Mouse (Mus musculus): Measurements from ENCODE around the gene Znhit2. TPM values are rescaled to one million over a fixed set of nuclear protein-coding genes. Genes with fewer than 3 reads are reported as not detected.

The Znhit2 gene
- total and polyA plus RNA-seq, 3 experiments, result 27.0 to 37.3 TPM; not detected in 1

DNA sequence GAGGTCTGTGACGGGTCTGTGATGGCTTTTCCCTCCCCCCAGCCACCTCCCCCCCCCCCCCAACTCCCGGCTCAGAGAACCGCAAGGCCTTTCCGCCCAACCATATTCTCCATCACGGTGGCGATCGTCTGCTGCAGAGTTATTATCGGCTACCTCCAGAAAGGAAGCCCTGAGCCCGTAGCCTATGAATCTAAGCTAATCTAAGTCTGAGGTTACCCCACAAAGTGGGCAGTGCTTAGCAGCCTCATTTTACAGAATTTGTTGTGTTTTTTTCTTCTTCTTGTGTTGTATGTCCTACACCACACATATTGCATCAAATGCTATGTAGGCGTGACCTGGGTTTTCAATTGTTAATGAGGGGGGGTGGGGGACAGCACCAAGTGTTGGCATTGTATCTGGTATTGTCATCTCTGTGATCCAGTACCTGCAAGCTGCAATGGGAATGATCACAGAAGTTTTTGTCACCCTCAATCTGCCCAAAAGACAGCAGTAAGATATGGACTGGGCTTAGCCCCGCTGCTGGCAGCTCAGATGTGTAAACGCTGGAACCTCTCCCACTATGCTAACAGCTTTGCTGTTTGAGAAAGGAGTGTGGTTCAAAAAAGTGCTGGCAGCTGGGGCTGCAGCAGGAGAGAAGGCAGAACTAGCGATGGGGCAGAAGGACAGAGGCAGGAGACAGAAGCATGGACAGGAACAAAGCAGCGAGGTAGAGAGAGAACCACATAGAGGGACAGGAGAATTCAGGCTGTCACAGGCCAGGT is 30.3 kb upstream of the Znhit2 start:
- DNase-seq (ENCODE audit: low read depth, low spot score), result peak; percentile 40
- H3K9me3 ChIP-seq (replicated peaks; ENCODE audit: insufficient read depth, low read length), result no peaks in the 10 kb centered on the region
- no peak overlapping the region for H3K27ac ChIP-seq (ENCODE audit: control insufficient read depth, low read depth, low read length)
- no peak overlapping the region for H3K4me3 ChIP-seq (ENCODE audit: control insufficient read depth in 1 of 2, insufficient read depth in 1 of 2, low read depth in 2 of 2, low read length in 2 of 2)
- no peaks in the 10 kb centered on the region for H3K79me2 ChIP-seq (ENCODE audit: control insufficient read depth, insufficient read depth, low read length, poor library complexity)
- TF ChIP-seq SIN3A (IDR thresholded peaks at IDR 0.05; ENCODE audit: low read length), result no peak
- TF ChIP-seq CTCF (IDR thresholded peaks at IDR 0.05 in 2 of 3, conservative IDR thresholded peaks at IDR 0.05 in 1 of 3; ENCODE audit: control insufficient read depth in 1 of 3, insufficient read depth in 1 of 3, low read depth in 2 of 3, low read length in 3 of 3, poor library complexity in 1 of 3, severe bottlenecking in 1 of 3), result no peak
- TF ChIP-seq MAX (IDR thresholded peaks at IDR 0.05; ENCODE audit: low read length), result no peak
- TF ChIP-seq ZC3H11A (IDR thresholded peaks at IDR 0.05; ENCODE audit: low read depth, low read length), result no peak
- peak; percentile 25; the same call in 1 of the 2 replicates for TF ChIP-seq TCF12 (IDR thresholded peaks at IDR 0.05; ENCODE audit: low read depth, low read length)
- TF ChIP-seq MYC (IDR thresholded peaks at IDR 0.05; ENCODE audit: low read depth, low read length), result no peak
- no peak for TF ChIP-seq POLR2A (IDR thresholded peaks at IDR 0.05; ENCODE audit: control insufficient read depth in 1 of 2, insufficient read depth in 1 of 2, low read depth in 1 of 2, low read length in 2 of 2, poor library complexity in 1 of 2)
- TF ChIP-seq EP300 (IDR thresholded peaks at IDR 0.05; ENCODE audit: low read depth in 1 of 2, low read length in 2 of 2), result peak in 1 of 2 experiments; percentile 56; a peak in 2 of 4 replicates
- no peak for TF ChIP-seq ZKSCAN1 (IDR thresholded peaks at IDR 0.05; ENCODE audit: low read depth, low read length)
- TF ChIP-seq MXI1 (IDR thresholded peaks at IDR 0.05; ENCODE audit: low read depth, low read length), result no peak
- 0 out of 2 replicates have a peak, but pooled peaks have one; percentile 9 for TF ChIP-seq ZNF384 (IDR thresholded peaks at IDR 0.05; ENCODE audit: low read depth, low read length)
- no peak for TF ChIP-seq HCFC1 (IDR thresholded peaks at IDR 0.05; ENCODE audit: low read depth, low read length)
- no peak for TF ChIP-seq CHD2 (IDR thresholded peaks at IDR 0.05; ENCODE audit: low read length)
- TF ChIP-seq RCOR1 (IDR thresholded peaks at IDR 0.05; ENCODE audit: low read depth, low read length), result peak; percentile 86
- no peak for TF ChIP-seq E2F4 (IDR thresholded peaks at IDR 0.05; ENCODE audit: borderline replicate concordance, low read depth, low read length)
- H3K36me3 ChIP-seq (ENCODE audit: control insufficient read depth in 1 of 2, insufficient read depth in 2 of 2, low read length in 2 of 2), result peaks cover 0 to 4% of the 10 kb centered on the region in 2 experiments; a peak in 1 of 4 replicates
- peaks cover 0 to 10% of the 10 kb centered on the region in 2 experiments; a peak in 3 of 4 replicates for H3K4me1 ChIP-seq (ENCODE audit: control insufficient read depth in 1 of 2, insufficient read depth in 2 of 2, low read length in 2 of 2)
- H3K9ac ChIP-seq (ENCODE audit: control insufficient read depth, low read depth, low read length, poor library complexity, severe bottlenecking), result no peak overlapping the region
- H3K27me3 ChIP-seq (ENCODE audit: control insufficient read depth in 1 of 2, insufficient read depth in 2 of 2, low read length in 2 of 2), result peaks cover 2% of the 10 kb centered on the region in 2 experiments; a peak in 2 of 4 replicates

DNA sequence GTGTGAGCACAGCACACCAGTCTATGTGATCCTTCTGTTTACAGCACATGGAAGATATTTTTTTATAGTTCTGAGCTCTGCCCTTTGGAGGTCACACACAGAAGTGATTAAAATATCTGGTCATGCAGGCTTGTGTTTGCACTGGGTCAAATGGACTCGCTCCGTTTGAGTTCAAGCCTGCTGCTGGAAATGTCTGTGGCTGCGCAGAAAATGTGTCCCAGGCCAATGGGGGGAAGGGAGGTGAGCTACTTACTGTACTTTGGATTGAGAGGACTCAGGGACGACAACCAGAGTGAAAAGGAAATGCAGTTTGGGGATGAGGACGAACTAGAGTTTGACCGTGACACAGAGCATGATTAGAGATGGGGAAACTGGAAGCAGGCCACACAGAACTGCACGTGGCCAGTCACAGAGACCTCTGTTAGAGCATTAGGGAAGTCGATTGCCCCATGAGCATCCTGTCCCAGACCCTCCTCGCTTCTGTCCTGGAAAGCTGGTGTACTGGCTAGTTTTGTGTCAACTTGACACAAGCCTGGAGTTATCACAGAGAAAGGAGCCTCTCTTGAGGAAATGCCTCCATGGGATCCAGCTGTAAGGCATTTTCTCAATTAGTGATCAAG is 24.9 kb upstream of the Znhit2 start:
- no peak overlapping the region for H3K9ac ChIP-seq (ENCODE audit: control insufficient read depth, low read depth, low read length, poor library complexity, severe bottlenecking)
- peaks cover 0 to 3% of the 10 kb centered on the region in 2 experiments; a peak in 2 of 4 replicates for H3K36me3 ChIP-seq (ENCODE audit: control insufficient read depth in 1 of 2, insufficient read depth in 2 of 2, low read length in 2 of 2)
- H3K27ac ChIP-seq (ENCODE audit: control insufficient read depth, low read depth, low read length), result no peak overlapping the region
- H3K79me2 ChIP-seq (ENCODE audit: control insufficient read depth, insufficient read depth, low read length, poor library complexity), result no peaks in the 10 kb centered on the region
- H3K4me3 ChIP-seq (ENCODE audit: control insufficient read depth in 1 of 2, insufficient read depth in 1 of 2, low read depth in 2 of 2, low read length in 2 of 2), result no peak overlapping the region
- no peaks in the 10 kb centered on the region; a peak in 1 of 4 replicates for H3K27me3 ChIP-seq (ENCODE audit: control insufficient read depth in 1 of 2, insufficient read depth in 2 of 2, low read length in 2 of 2)
- H3K9me3 ChIP-seq (replicated peaks; ENCODE audit: insufficient read depth, low read length), result no peaks in the 10 kb centered on the region
- DNase-seq (ENCODE audit: low read depth, low spot score), result no peak
- TF ChIP-seq RAD21 (IDR thresholded peaks at IDR 0.05; ENCODE audit: low read depth, low read length) (no peak), ZKSCAN1 (IDR thresholded peaks at IDR 0.05; ENCODE audit: low read depth, low read length) (no peak), MEF2A (IDR thresholded peaks at IDR 0.05; ENCODE audit: extremely low read depth, insufficient replicate concordance, low read depth, low read length, poor library complexity, severe bottlenecking) (no peak), SMC3 (IDR thresholded peaks at IDR 0.05; ENCODE audit: low read depth, low read length) (no peak), ZNF384 (IDR thresholded peaks at IDR 0.05; ENCODE audit: low read depth, low read length) (no peak), CHD1 (IDR thresholded peaks at IDR 0.05; ENCODE audit: low read depth, low read length) (no peak), NELFE (IDR thresholded peaks at IDR 0.05; ENCODE audit: low read depth, low read length) (no peak), NRF1 (IDR thresholded peaks at IDR 0.05; ENCODE audit: insufficient read depth, low read depth, low read length, poor library complexity, severe bottlenecking) (no peak), CHD2 (IDR thresholded peaks at IDR 0.05; ENCODE audit: low read length) (no peak), UBTF (IDR thresholded peaks at IDR 0.05; ENCODE audit: borderline replicate concordance, insufficient read depth, low read depth, low read length) (no peak), TBP (IDR thresholded peaks at IDR 0.05; ENCODE audit: low read depth, low read length) (no peak), HCFC1 (IDR thresholded peaks at IDR 0.05; ENCODE audit: low read depth, low read length) (no peak)
- H3K4me1 ChIP-seq (ENCODE audit: control insufficient read depth in 1 of 2, insufficient read depth in 2 of 2, low read length in 2 of 2), result peaks cover 0 to 3% of the 10 kb centered on the region in 2 experiments; a peak in 3 of 4 replicates

Measured in MEL (cell line).